Mouse (Mus musculus): ENCODE measurements around the gene 4931406C07Rik.

DNA sequence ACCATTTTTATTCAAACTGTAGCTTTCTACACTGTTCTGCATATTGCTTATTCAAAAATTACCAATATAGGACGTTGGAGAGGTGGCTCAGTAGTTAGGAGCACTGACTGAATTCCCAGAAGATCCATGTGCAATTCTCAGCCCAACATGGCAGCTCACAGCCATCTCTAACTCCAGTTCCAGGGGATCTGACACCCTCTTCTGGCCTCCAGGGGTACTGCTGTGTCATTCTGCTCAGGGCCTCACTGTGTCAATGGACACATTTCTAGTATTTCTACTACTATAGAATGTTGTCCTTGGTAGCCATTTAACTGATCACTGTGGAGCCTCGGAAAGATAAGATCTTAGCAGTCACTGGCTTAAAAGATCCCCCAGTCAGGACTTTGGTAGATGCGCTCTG lies 20.8 kb downstream of the 4931406C07Rik start:
- TF ChIP-seq CTCF (IDR thresholded peaks at IDR 0.05; ENCODE audit: borderline replicate concordance, control insufficient read depth, extremely low read depth, insufficient read depth, low read length, poor library complexity) (no peak), POLR2A (IDR thresholded peaks at IDR 0.05; ENCODE audit: control insufficient read depth, extremely low read depth, insufficient read depth, low read length, poor library complexity) (no peak)
